Mouse (Mus musculus) right cerebral cortex, postnatal 10 days (tissue): ENCODE results near the gene Chid1.

Experiments used
- DNase-seq, 2 experiments: peaks; one replicate each; pipeline ENCODE4 v3.0.0; 2021; ENCODE audit warnings: low spot score in 2 of 2

Gene Chid1

GRCm38 (mm10) chr7:141558946-141559345, 19.3 kb upstream of the Chid1 start:
- no peak for DNase-seq

GRCm38 (mm10) chr7:141558329-141558776, 18.7 kb upstream of the Chid1 start:
- no peak for DNase-seq

GRCm38 (mm10) chr7:141550464-141550863, 10.8 kb upstream of the Chid1 start:
- no peak for DNase-seq

GRCm38 (mm10) chr7:141549432-141550061, 9.9 kb upstream of the Chid1 start:
- no peak for DNase-seq

- DNase-seq = peak in 1 of 2 experiments; percentile 38
These were observed 5.0 kb upstream of the Chid1 start for GRCm38 (mm10) chr7:141544654-141545053.

- DNase-seq = no peak
These were observed 2.9 kb upstream of the Chid1 start for GRCm38 (mm10) chr7:141542588-141542987.

- no peak for DNase-seq
These were observed 2.0 kb upstream of the Chid1 start for GRCm38 (mm10) chr7:141541681-141542080.

- DNase-seq = peak; percentile 79 to 87
These were observed 840 bp upstream of the Chid1 start for GRCm38 (mm10) chr7:141540312-141541081.

- DNase-seq = peak in 1 of 2 experiments; percentile 29
These were observed 653 bp downstream of the Chid1 start for GRCm38 (mm10) chr7:141538852-141539555.

- DNase-seq = no peak
These were observed 4.1 kb downstream of the Chid1 start for GRCm38 (mm10) chr7:141535570-141535969.

- DNase-seq = peak in 1 of 2 experiments; percentile 24
These were observed 14.1 kb downstream of the Chid1 start for GRCm38 (mm10) chr7:141525580-141525925.

- peak; percentile 85 to 89 for DNase-seq
These were observed 14.7 kb downstream of the Chid1 start for GRCm38 (mm10) chr7:141524760-141525579.

- DNase-seq = peak in 1 of 2 experiments; percentile 19
These were observed 15.4 kb downstream of the Chid1 start for GRCm38 (mm10) chr7:141524271-141524670.

- no peak for DNase-seq
These were observed 16.6 kb downstream of the Chid1 start for GRCm38 (mm10) chr7:141523007-141523406.

GRCm38 (mm10) chr7:141519795-141520194, 19.9 kb downstream of the Chid1 start:
- no peak for DNase-seq

- no peak for DNase-seq
These were observed 20.7 kb downstream of the Chid1 start for GRCm38 (mm10) chr7:141518926-141519325.

GRCm38 (mm10) chr7:141518296-141518695, 21.4 kb downstream of the Chid1 start:
- no peak for DNase-seq

- DNase-seq = no peak
These were observed 22.0 kb downstream of the Chid1 start for GRCm38 (mm10) chr7:141517638-141518037.

- DNase-seq = no peak
These were observed 28.9 kb downstream of the Chid1 start for GRCm38 (mm10) chr7:141510681-141511191.

- DNase-seq = no peak
These were observed 29.5 kb downstream of the Chid1 start for GRCm38 (mm10) chr7:141510196-141510595.

GRCm38 (mm10) chr7:141508160-141508559, 31.5 kb downstream of the Chid1 start:
- no peak for DNase-seq
